Mouse (Mus musculus) mouse trophoblast stem cell (cell line): ENCODE data around the gene Zfp677.
"Not testable (repeated sequence)": the region's sequence is repeated elsewhere in the genome, so short reads cannot be mapped to it uniquely, and the experiment has no call there.

Experiments
- in situ Hi-C, 2 experiments: fragments of 300-500 bp; cut with MseI, MboI; formaldehyde crosslinking; loops; 2 replicates in 1 of 2; 3 replicates in 1 of 2; pipeline ENCODE4 v1.15.1; 2025

Gene Zfp677

GRCm38 (mm10) chr17:21383391-21384056 is at the start of gene Zfp677:
Gene Zfp677, plus strand, starts transcription at chr17:21383748.
- in situ Hi-C loops: loop anchor here in 1 of 2 experiments (25.0 kb wide), 1 partner anchor 271 kb away; no protein-coding TSS in a partner anchor

- in situ Hi-C loops: not testable (repeated sequence)
These were observed 15.5 kb upstream of the Zfp677 start for GRCm38 (mm10) chr17:21368018-21368417.

- in situ Hi-C loops: no loop called here
These were observed 13.4 kb upstream of the Zfp677 start for GRCm38 (mm10) chr17:21369925-21370719.

- in situ Hi-C loops: loop anchor here in 1 of 2 experiments (25.0 kb wide), 1 partner anchor 263 kb away; no protein-coding TSS in a partner anchor
These were observed 8.2 kb upstream of the Zfp677 start for GRCm38 (mm10) chr17:21375311-21375710.

- in situ Hi-C loops: loop anchor here in 1 of 2 experiments (25.0 kb wide), 1 partner anchor 272 kb away; no protein-coding TSS in a partner anchor
These were observed 486 bp downstream of the Zfp677 start for GRCm38 (mm10) chr17:21384057-21384411.

- in situ Hi-C loops: loop anchor here (10.0 kb wide), 1 partner anchor 148 kb away; no protein-coding TSS in a partner anchor
These were observed 39.4 kb downstream of the Zfp677 start, which contains the start of gene Zfp54 for GRCm38 (mm10) chr17:21422664-21423599. Gene Zfp54, plus strand, starts transcription at chr17:21423227.

- in situ Hi-C loops: not testable (repeated sequence)
These were observed 55.4 kb downstream of the Zfp677 start for GRCm38 (mm10) chr17:21438806-21439400.
